Mouse (Mus musculus) liver, adult 2 months (tissue): Measurements from ENCODE around the gene Prss57.

Experiments
- CTCF ChIP-seq: fragments of 200-500 bp; IDR thresholded peaks from 2 replicates; pipeline ENCODE4 v1.5.1; 2011; ENCODE audit warnings: low read depth, low read length, control low read depth
- POLR2A ChIP-seq: fragments of 200-500 bp; IDR thresholded peaks from 2 replicates; pipeline ENCODE4 v1.6.1; 2011; ENCODE audit warnings: low read length, control low read depth; ENCODE audit not compliant: insufficient read depth; ENCODE audit errors: extremely low read depth

DNA sequence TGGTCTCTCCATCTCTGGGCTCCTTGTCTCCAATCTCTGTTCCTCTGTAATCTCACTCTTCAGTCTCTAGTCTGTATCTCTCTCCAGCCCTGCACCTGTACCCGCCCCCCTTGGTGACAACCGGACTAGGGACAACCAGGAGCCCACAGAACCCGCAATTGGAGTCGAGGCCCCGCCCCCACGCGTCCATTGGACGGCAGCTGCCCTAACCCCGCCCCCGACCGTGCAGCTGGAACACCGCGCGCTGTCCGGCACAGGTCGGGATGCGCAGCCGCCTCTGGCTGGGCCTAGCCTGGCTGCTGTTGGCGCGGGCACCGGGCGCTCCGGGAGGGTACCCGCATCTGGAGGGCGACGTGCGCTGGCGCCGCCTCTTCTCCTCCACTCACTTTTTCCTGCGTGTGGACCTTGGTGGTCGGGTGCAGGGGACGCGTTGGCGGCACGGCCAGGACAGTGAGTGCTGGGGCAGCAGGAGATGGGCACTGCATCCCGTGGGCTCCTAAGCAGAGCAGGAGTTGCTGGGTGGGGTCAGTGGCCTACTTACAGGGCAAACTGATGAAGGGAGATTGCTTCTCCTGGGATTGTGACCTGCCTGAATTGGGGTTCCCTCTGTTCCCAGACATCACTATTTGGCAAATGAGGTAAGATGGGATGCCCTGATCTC is 35.8 kb downstream of the Prss57 start, which contains the start of gene Fgf22:
- TF ChIP-seq CTCF (no peak), POLR2A (no peak)
